Mouse (Mus musculus): ENCODE measurements around the gene Cdadc1. TPM values are rescaled to one million over a fixed set of nuclear protein-coding genes. Genes with fewer than 3 reads are reported as not detected.

Cdadc1 gene
- 10 to 100 TPM; 51.5 to 56.0 TPM for total RNA-seq (2021)
- long read RNA-seq, experiment 1, transcript Cdadc1-207 (5 exons, 2,579 nt): minor isoform, 10 of 58 reads
- long read RNA-seq, experiment 1, transcript Cdadc1-202 (10 exons, 2,202 nt): major isoform, 26 of 58 reads
- long read RNA-seq, experiment 1, partial matches to known transcripts: 6 of 58 reads
- long read RNA-seq, experiment 1, other reads (novel, unspliced or antisense): 12 of 58 reads
- long read RNA-seq, experiment 2, transcript Cdadc1-202 (10 exons, 2,202 nt): major isoform, 18 of 28 reads
- long read RNA-seq, experiment 2, partial matches to known transcripts: 1 of 28 reads
- long read RNA-seq, experiment 2, other reads (novel, unspliced or antisense): 5 of 28 reads

- peak; percentile 95 to 100 for DNase-seq
Measured at GRCm38 (mm10) chr14:59597398-59598259, at the start of gene Cdadc1. TSS of gene Cdadc1 (minus strand) at chr14:59597959.

- no peak for DNase-seq
Measured at GRCm38 (mm10) chr14:59646826-59647697, 49.3 kb upstream of the Cdadc1 start.

DNA sequence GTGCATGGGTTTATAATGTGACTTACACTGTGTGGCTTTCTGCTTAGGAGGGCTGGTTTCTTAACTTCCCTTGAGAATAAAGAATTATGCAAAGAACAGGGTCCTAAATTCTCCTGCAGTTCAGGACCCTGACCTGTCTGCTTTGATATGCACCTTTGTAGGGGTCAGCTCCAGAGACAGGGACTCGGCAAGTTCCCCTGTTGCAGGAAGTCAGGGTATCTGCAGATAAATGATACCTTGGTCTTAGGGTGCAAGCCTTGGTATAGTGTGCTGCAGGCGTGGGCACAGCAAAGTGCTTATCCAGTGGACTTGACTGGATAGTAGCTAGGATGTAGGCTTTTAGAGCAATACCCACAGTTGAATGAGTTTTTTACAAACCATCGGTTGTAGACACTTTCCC is 47.1 kb upstream of the Cdadc1 start:
- no peak for DNase-seq

GRCm38 (mm10) chr14:59644166-59644565 is 46.4 kb upstream of the Cdadc1 start:
- no peak for DNase-seq

- peak; percentile 6 to 12 for DNase-seq
Measured at GRCm38 (mm10) chr14:59643582-59643981, 45.8 kb upstream of the Cdadc1 start.

GRCm38 (mm10) chr14:59641856-59642255 is 44.1 kb upstream of the Cdadc1 start:
- DNase-seq: no peak

DNA sequence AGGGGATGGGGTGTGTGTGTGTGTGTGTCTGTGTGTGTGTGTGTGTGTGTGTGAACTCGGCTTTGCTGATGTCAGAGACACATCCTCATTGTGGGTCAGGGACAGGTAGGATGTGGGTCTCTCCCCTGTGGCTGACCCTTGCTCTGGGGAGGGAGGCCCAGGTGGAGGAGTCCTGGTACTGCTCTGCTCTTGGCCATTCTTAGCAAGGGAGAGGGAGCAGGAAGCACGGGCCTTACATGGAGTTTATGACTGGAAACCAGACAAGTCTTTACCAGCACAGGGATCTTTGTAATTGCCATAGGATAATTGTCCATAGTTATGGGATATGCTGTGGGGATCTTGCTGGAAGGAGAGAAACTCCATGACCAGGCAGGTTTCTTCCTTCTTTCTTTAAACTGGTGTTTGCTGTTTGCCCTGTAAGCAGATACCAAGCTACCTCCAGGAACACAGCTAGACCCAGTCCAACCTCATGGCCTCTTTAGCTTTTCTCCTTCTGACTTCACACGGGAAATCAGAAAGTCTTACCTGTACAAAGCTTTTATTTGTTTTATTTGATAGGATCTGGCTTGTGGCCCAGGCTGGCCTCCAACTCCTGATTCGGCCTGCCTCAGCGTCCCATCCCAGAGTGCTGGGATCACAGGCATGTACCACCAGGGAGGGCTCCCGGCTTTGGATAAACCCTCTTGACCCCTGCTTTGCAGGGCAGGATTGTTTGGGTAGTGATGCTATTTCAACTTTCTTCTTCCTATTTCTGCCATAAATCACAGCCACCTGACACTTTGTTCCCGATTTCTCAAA is 41.3 kb upstream of the Cdadc1 start:
- no peak for DNase-seq

DNA sequence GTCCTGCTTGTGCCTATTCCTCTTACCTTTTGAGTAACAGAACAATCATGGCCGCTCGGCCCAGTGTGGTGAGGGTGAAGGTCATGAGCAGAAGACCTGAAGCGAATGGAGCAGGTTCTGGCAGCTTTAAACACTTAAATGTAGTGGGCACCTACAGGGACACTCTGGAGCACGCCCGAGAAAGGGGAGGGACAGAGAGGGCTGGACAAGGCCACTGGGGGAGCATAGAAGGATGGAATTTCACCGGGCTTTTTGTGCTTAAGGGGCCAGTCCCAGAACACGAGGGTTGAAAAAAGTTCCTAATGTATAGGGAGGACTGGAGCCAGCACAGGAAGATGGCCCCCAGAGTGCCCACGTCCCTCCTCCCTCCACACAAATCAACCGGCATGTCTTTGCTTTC is 36.2 kb upstream of the Cdadc1 start:
- no peak for DNase-seq

- no peak for DNase-seq
Measured at GRCm38 (mm10) chr14:59633295-59633898, 35.6 kb upstream of the Cdadc1 start.

DNA sequence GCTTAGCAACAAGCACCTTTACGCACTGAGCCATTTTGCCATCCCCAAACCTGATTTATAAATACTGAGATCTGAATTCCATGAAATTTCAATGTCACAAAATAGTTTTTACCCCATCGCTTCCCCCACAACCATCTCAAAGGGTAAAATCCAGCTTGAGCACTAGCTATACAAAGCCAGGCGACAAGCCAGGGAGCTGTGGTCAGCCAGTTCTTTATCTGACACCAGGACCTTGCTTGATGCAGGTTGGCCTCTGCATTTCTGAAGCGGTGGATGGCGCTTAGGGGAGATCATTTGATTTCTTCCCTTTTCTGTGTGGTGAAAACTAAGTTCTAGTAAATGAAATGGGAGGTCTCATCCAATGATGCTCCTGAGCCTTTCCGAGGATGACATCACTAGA is 34.3 kb upstream of the Cdadc1 start:
- no peak for DNase-seq

GRCm38 (mm10) chr14:59630096-59630495 is 32.3 kb upstream of the Cdadc1 start:
- no peak for DNase-seq

GRCm38 (mm10) chr14:59629308-59629707 is 31.5 kb upstream of the Cdadc1 start:
- DNase-seq: no peak

DNA sequence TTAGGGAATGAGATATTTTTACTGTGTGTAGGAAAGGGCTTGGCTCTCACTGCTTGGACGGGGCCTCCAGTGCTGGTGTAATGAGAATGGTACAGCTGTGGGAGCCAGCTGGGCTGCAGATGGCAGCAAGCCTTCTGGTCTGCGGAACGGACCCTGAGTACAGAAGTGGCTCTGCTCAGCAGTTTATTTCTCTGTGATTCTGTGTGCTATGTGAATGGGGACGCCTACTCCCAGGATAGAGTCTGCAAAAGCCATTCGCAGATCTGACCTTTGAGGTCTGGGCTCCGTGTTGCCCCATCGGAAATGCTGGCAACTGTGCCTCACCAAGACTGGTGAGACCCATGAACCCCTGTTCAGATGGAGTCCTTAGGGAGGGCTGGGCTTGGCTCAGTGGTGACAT is 30.1 kb upstream of the Cdadc1 start:
- DNase-seq: no peak

- no peak for DNase-seq
Measured at GRCm38 (mm10) chr14:59627142-59627680, 29.5 kb upstream of the Cdadc1 start.

GRCm38 (mm10) chr14:59626711-59627110 is 29.0 kb upstream of the Cdadc1 start:
- DNase-seq: no peak

- DNase-seq: peak in 1 of 2 experiments; percentile 38
Measured at GRCm38 (mm10) chr14:59625806-59626364, 28.1 kb upstream of the Cdadc1 start.

GRCm38 (mm10) chr14:59625158-59625805 is 27.5 kb upstream of the Cdadc1 start, which contains the start of gene Shisa2:
TSS of gene Shisa2 (plus strand) at chr14:59625308.
- peak; percentile 73 to 74 for DNase-seq

DNA sequence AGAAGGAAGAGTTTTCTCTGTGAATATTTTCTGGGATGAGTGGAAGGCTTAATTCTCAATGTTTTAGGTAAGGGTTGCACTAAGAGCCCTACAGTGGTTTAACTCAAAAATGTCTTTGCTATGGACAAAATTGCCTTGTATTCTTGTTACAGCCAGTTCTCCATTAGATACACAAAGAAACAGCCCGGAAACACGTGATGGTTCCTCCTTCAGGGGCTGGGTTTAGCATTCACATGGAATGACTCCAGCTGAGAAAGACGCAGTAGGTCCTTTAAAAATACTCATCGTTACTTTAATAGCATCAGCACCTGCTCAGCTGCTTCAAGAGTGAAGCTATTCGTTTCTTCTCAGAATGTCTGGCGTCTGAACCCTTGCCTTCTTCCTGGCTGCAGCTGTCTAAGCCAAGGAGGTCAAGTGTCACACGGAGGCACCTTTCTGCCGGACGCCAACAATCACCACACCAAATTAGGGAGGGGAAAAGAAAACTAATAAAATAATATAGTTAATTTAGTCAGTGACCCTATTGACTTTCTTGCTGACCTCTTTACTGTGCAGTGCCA is 26.6 kb upstream of the Cdadc1 start:
- no peak for DNase-seq

- DNase-seq: no peak
Measured at GRCm38 (mm10) chr14:59616802-59617201, 19.0 kb upstream of the Cdadc1 start.

All from heart, adult 18-20 months (tissue).